Mouse (Mus musculus): Measurements from ENCODE around the gene C87499. TPM values are rescaled to one million over a fixed set of nuclear protein-coding genes. Genes with fewer than 3 reads are reported as not detected.

C87499 gene
- not detected in 2 replicates for polyA plus RNA-seq (2015; fragmentation: Nextera tagmentation; extraction: Ambion mirVana)

DNA sequence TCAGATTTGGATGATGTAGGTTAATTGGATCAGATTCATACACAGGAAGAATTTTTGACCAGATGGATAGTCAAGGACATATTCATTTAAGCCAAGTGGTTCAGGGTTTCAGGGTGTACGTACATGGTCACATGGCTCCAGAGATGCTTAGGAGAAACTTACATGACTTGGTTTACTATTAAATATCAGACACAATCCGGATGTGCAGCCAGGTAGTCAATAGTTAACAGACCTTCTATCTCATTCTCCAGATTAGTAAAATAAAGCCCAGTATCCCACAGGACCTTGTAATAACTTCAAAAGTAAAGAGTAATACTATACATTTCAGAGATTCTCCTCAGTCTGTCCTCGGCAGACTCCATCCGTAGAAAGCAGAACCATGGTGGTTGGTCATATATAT, at the start of gene C87499:
Gene C87499, minus strand, starts transcription at position 101 of the 400 bp plus-strand sequence.
- Histone ChIP-seq H3K9me3 (replicated peaks; ENCODE audit: control insufficient read depth, low read length) (no peaks in the 10 kb centered on the region), H3K36me3 (ENCODE audit: control insufficient read depth, insufficient read depth, low read length) (no peaks in the 10 kb centered on the region), H3K4me2 (ENCODE audit: low read depth, low read length) (no peak within 1 kb of the TSS), H3K4me3 (replicated peaks; ENCODE audit: low read length) (no peak within 1 kb of the TSS), H3K27me3 (ENCODE audit: control insufficient read depth, insufficient read depth, low read length) (no peaks in the 10 kb centered on the region), H3K4me1 (ENCODE audit: control insufficient read depth, insufficient read depth, low read length) (no peaks in the 10 kb centered on the region), H3K9ac (ENCODE audit: low read length) (no peak within 1 kb of the TSS), H3K27ac (ENCODE audit: low read length) (no peak within 1 kb of the TSS)
- no peak for ATAC-seq (ENCODE audit: insufficient read depth, low FRiP score)
- 80% methylated on average over 4 of the region's 4 CpGs for WGBS

DNA sequence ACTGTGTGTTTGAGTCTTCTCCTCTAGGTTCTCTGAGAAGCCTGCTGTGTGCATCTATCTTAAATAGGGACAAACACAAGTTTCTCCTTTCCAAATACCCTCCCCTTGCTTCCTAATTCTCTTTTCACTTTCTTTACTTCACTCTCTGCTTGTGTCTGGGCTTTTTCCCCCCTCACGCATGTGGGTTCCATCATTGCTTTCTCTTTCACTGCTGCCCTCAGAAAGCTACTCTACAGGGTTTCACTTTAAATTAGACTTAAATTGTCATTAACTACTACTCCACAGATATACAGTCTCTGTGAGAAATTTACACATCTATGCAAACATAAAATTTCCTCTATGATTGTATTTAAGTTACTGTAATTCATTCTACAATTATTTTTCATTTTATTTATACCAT, 49.6 kb upstream of the C87499 start, which contains the start of gene Ifna2:
Gene Ifna2, minus strand, starts transcription at position 101 of the 400 bp plus-strand sequence.
- Histone ChIP-seq H3K9ac (ENCODE audit: low read length) (no peak within 1 kb of the TSS), H3K4me2 (ENCODE audit: low read depth, low read length) (no peak within 1 kb of the TSS), H3K36me3 (ENCODE audit: control insufficient read depth, insufficient read depth, low read length) (no peaks in the 10 kb centered on the region), H3K9me3 (replicated peaks; ENCODE audit: control insufficient read depth, low read length) (no peaks in the 10 kb centered on the region), H3K4me3 (replicated peaks; ENCODE audit: low read length) (no peak within 1 kb of the TSS), H3K4me1 (ENCODE audit: control insufficient read depth, insufficient read depth, low read length) (no peaks in the 10 kb centered on the region), H3K27ac (ENCODE audit: low read length) (no peak within 1 kb of the TSS), H3K27me3 (ENCODE audit: control insufficient read depth, insufficient read depth, low read length) (no peaks in the 10 kb centered on the region)
- 70% methylated on average over 1 of the region's 1 CpGs for WGBS
- ATAC-seq (ENCODE audit: insufficient read depth, low FRiP score): no peak

DNA sequence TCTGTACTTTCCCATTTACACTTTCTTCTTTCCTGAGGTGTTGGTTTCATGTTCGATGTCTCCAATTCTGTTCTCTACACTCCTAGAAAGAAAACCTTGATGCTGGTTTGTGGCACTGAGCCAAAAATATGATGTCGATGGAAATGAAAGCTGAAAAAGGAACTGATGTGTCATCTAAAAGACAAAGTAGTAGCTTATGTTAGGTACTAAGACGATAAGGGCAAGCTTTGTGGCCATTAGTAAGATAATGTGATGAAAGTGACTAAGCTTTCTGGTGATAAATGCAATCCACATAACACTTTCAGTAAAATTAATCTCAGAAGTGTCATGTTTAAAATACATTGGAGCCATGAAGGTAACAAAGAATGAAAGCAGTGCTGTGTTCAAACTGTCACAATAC, 47.1 kb upstream of the C87499 start:
- ATAC-seq (ENCODE audit: insufficient read depth, low FRiP score): no peak
- H3K4me2 ChIP-seq (ENCODE audit: low read depth, low read length): no peak overlapping the region
- no peaks in the 10 kb centered on the region for H3K36me3 ChIP-seq (ENCODE audit: control insufficient read depth, insufficient read depth, low read length)
- H3K4me1 ChIP-seq (ENCODE audit: control insufficient read depth, insufficient read depth, low read length): no peaks in the 10 kb centered on the region
- WGBS: 40% methylated on average over 3 of the region's 3 CpGs
- H3K9ac ChIP-seq (ENCODE audit: low read length): no peak overlapping the region
- no peaks in the 10 kb centered on the region for H3K27me3 ChIP-seq (ENCODE audit: control insufficient read depth, insufficient read depth, low read length)
- H3K4me3 ChIP-seq (replicated peaks; ENCODE audit: low read length): no peak overlapping the region
- no peak overlapping the region for H3K27ac ChIP-seq (ENCODE audit: low read length)
- H3K9me3 ChIP-seq (replicated peaks; ENCODE audit: control insufficient read depth, low read length): no peaks in the 10 kb centered on the region

DNA sequence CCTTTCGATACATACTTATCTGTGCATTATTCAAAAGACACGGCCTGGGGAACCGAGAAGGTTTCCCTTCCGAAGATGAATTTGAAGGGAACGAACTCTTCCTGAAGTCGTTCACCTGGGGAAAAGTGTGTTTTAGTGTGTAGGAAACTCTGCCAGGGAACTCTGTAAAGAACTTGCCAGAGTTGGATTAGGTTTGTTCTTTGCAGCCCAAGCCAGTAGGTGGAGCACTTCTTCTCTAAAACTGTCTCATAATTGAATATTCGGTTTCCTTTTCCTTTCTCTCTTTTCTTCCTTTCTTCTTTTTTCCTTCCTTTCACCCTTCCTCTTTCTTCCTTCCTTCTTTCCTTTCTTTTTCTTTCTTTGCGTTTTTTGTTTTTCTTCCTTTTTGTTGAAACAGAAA, 46.2 kb upstream of the C87499 start:
- Histone ChIP-seq H3K9ac (ENCODE audit: low read length) (no peak overlapping the region), H3K9me3 (replicated peaks; ENCODE audit: control insufficient read depth, low read length) (no peaks in the 10 kb centered on the region), H3K27ac (ENCODE audit: low read length) (no peak overlapping the region), H3K4me3 (replicated peaks; ENCODE audit: low read length) (no peak overlapping the region), H3K4me2 (ENCODE audit: low read depth, low read length) (no peak overlapping the region), H3K4me1 (ENCODE audit: control insufficient read depth, insufficient read depth, low read length) (no peaks in the 10 kb centered on the region), H3K27me3 (ENCODE audit: control insufficient read depth, insufficient read depth, low read length) (no peaks in the 10 kb centered on the region), H3K36me3 (ENCODE audit: control insufficient read depth, insufficient read depth, low read length) (no peaks in the 10 kb centered on the region)
- 43% methylated on average over 8 of the region's 8 CpGs for WGBS
- no peak for ATAC-seq (ENCODE audit: insufficient read depth, low FRiP score)

DNA sequence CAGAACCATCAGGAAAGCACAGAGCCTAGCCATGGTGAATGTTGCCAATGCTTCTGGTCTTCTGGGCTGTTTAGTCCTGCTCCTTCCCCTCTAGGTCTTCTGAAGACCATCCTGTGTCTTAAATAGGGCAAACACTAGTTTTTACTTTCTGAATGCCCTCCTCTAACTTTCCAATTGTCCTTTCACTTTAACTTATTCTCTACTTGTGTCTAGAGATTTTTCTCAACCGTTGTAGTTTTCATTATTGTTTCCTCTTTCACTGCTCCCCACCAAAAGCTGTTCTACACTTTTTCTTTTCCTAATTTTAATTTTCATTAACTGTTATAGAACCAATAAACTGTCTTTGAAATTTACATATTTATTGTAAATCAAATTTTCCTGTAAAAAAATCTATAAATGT, 42.6 kb upstream of the C87499 start, which contains the start of gene Ifna16:
Gene Ifna16, minus strand, starts transcription at position 101 of the 400 bp plus-strand sequence.
- no peaks in the 10 kb centered on the region for H3K36me3 ChIP-seq (ENCODE audit: control insufficient read depth, insufficient read depth, low read length)
- no peak for ATAC-seq (ENCODE audit: insufficient read depth, low FRiP score)
- 76% methylated on average over 1 of the region's 1 CpGs for WGBS
- no peak within 1 kb of the TSS for H3K27ac ChIP-seq (ENCODE audit: low read length)
- H3K4me2 ChIP-seq (ENCODE audit: low read depth, low read length): no peak within 1 kb of the TSS
- no peaks in the 10 kb centered on the region for H3K27me3 ChIP-seq (ENCODE audit: control insufficient read depth, insufficient read depth, low read length)
- H3K9ac ChIP-seq (ENCODE audit: low read length): no peak within 1 kb of the TSS
- H3K4me3 ChIP-seq (replicated peaks; ENCODE audit: low read length): no peak within 1 kb of the TSS
- H3K4me1 ChIP-seq (ENCODE audit: control insufficient read depth, insufficient read depth, low read length): no peaks in the 10 kb centered on the region
- no peaks in the 10 kb centered on the region for H3K9me3 ChIP-seq (replicated peaks; ENCODE audit: control insufficient read depth, low read length)

DNA sequence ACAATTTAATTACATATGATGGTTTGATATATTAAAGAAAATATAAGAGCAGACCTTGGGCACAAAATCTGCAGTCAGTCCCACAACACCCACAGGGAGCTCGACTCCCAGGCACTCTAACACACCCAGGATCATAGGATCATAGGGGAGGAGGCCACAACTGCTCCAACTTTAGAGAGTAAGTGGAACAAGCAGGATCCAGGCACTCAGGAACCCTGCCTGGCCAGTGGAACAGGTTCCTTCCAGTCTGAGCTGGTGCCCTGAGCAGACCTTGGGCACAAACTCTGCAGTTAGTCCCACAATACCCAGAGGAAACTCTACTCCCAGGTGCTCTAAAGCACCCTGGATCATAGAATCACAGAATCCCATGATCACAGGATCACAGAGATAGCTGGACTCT, 21.2 kb upstream of the C87499 start:
- Histone ChIP-seq H3K4me2 (ENCODE audit: low read depth, low read length) (no peak overlapping the region), H3K4me1 (ENCODE audit: control insufficient read depth, insufficient read depth, low read length) (no peaks in the 10 kb centered on the region), H3K9ac (ENCODE audit: low read length) (no peak overlapping the region), H3K4me3 (replicated peaks; ENCODE audit: low read length) (no peak overlapping the region), H3K9me3 (replicated peaks; ENCODE audit: control insufficient read depth, low read length) (no peaks in the 10 kb centered on the region), H3K27me3 (ENCODE audit: control insufficient read depth, insufficient read depth, low read length) (no peaks in the 10 kb centered on the region), H3K36me3 (ENCODE audit: control insufficient read depth, insufficient read depth, low read length) (no peaks in the 10 kb centered on the region), H3K27ac (ENCODE audit: low read length) (no peak overlapping the region)
- ATAC-seq (ENCODE audit: insufficient read depth, low FRiP score): no peak
- 37% methylated on average over 1 of the region's 1 CpGs for WGBS

DNA sequence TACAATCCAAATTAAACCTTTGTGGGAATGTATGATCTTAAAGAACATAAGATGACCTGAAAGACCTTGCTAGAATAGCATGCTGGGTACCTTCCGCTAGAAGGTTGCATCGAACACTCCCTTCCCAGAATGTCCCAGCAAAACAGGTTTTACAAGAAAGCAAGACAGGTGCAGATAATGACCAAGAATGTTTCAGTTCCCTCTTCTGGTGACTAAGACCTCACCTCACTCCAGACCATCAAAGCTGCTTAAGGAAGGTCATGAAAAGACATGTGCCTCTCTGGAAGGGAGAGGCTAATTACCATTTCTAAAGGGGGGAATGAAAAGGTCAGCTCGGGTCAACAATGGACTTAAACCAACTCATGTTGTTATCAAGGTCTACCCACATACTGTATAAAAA, 19.4 kb upstream of the C87499 start:
- Histone ChIP-seq H3K9me3 (replicated peaks; ENCODE audit: control insufficient read depth, low read length) (no peaks in the 10 kb centered on the region), H3K4me2 (ENCODE audit: low read depth, low read length) (no peak overlapping the region), H3K36me3 (ENCODE audit: control insufficient read depth, insufficient read depth, low read length) (no peaks in the 10 kb centered on the region), H3K27ac (ENCODE audit: low read length) (no peak overlapping the region), H3K4me1 (ENCODE audit: control insufficient read depth, insufficient read depth, low read length) (no peaks in the 10 kb centered on the region), H3K4me3 (replicated peaks; ENCODE audit: low read length) (no peak overlapping the region), H3K9ac (ENCODE audit: low read length) (no peak overlapping the region), H3K27me3 (ENCODE audit: control insufficient read depth, insufficient read depth, low read length) (no peaks in the 10 kb centered on the region)
- WGBS: 79% methylated on average over 3 of the region's 3 CpGs
- ATAC-seq (ENCODE audit: insufficient read depth, low FRiP score): no peak

DNA sequence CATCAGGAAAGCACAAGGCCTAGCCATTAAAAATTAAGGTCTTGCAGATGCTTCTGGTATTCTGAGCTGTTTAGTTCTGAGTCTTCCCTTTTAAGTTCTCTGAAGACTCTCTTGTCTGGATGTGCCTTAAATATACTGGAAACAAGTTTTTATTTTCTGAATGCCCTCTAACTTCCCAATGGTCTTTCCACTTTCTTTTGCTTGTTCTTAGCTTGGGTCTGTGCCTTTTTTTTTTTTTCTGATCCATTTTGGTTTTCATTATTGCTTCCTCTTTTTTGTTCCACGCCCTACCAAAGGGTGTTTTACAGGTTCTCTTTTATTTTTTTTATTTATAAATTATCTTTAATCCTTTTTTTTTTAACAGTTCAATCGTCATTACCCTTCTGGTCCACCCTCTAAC, 10.1 kb upstream of the C87499 start, which contains the start of gene Ifna13:
Gene Ifna13, minus strand, starts transcription at position 101 of the 400 bp plus-strand sequence.
- 57% methylated on average over 2 of the region's 2 CpGs for WGBS
- Histone ChIP-seq H3K27ac (ENCODE audit: low read length) (no peak within 1 kb of the TSS), H3K4me3 (replicated peaks; ENCODE audit: low read length) (no peak within 1 kb of the TSS), H3K9ac (ENCODE audit: low read length) (no peak within 1 kb of the TSS), H3K4me1 (ENCODE audit: control insufficient read depth, insufficient read depth, low read length) (no peaks in the 10 kb centered on the region), H3K4me2 (ENCODE audit: low read depth, low read length) (no peak within 1 kb of the TSS), H3K27me3 (ENCODE audit: control insufficient read depth, insufficient read depth, low read length) (no peaks in the 10 kb centered on the region), H3K9me3 (replicated peaks; ENCODE audit: control insufficient read depth, low read length) (no peaks in the 10 kb centered on the region), H3K36me3 (ENCODE audit: control insufficient read depth, insufficient read depth, low read length) (no peaks in the 10 kb centered on the region)
- no peak for ATAC-seq (ENCODE audit: insufficient read depth, low FRiP score)

DNA sequence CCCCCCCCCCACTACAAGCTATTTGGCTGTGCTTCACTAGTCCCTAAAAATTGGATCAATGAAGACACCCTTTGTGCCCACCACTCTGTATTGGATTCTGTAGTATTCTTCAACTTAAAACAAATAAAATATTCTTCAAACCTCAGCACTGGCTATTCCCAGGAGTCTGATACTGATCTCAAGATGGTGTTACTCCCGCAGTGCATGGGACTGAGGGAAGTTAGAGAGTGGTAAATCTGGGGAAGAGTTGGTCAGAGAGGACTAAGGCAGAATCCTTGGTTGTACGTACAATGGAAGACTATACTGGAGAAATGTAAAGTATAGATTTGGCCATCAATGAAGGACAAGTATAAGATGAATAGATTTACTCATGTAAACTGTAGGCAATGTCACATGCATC, 8.3 kb upstream of the C87499 start:
- Histone ChIP-seq H3K27ac (ENCODE audit: low read length) (no peak overlapping the region), H3K4me3 (replicated peaks; ENCODE audit: low read length) (no peak overlapping the region), H3K4me2 (ENCODE audit: low read depth, low read length) (no peak overlapping the region), H3K27me3 (ENCODE audit: control insufficient read depth, insufficient read depth, low read length) (no peaks in the 10 kb centered on the region), H3K4me1 (ENCODE audit: control insufficient read depth, insufficient read depth, low read length) (no peaks in the 10 kb centered on the region), H3K9me3 (replicated peaks; ENCODE audit: control insufficient read depth, low read length) (no peaks in the 10 kb centered on the region), H3K36me3 (ENCODE audit: control insufficient read depth, insufficient read depth, low read length) (no peaks in the 10 kb centered on the region), H3K9ac (ENCODE audit: low read length) (no peak overlapping the region)
- WGBS: 27% methylated on average over 2 of the region's 2 CpGs
- no peak for ATAC-seq (ENCODE audit: insufficient read depth, low FRiP score)

Data from stomach, embryonic 16.5 days (tissue).